Mouse (Mus musculus) natural killer cell, adult 2 months (primary cell): ENCODE measurements around the gene Ern1.
"Not testable (repeated sequence)": the region's sequence is repeated elsewhere in the genome, so short reads cannot be mapped to it uniquely, and the experiment has no call there.

Source experiments
- DNase-seq, 2 experiments: peaks; one replicate each; pipeline ENCODE4 v3.0.0; 2022; ENCODE audit warnings: low spot score in 2 of 2

Gene Ern1

GRCm38 (mm10) chr11:106481651-106482050 is 6.0 kb downstream of the Ern1 start:
- peak in 1 of 2 experiments; percentile 28 for DNase-seq

- peak in 1 of 2 experiments; percentile 26 for DNase-seq
Observed at GRCm38 (mm10) chr11:106480530-106480885, 7.1 kb downstream of the Ern1 start.

GRCm38 (mm10) chr11:106479619-106480529 is 7.8 kb downstream of the Ern1 start:
- peak in 1 of 2 experiments; percentile 44 for DNase-seq

- no peak for DNase-seq
Observed at GRCm38 (mm10) chr11:106478745-106479144, 8.9 kb downstream of the Ern1 start.

GRCm38 (mm10) chr11:106477505-106478160 is 10.0 kb downstream of the Ern1 start:
- no peak for DNase-seq

GRCm38 (mm10) chr11:106475309-106475708 is 12.3 kb downstream of the Ern1 start:
- no peak for DNase-seq

- no peak for DNase-seq
Observed at GRCm38 (mm10) chr11:106471629-106472028, 16.0 kb downstream of the Ern1 start.

GRCm38 (mm10) chr11:106468509-106468908 is 19.1 kb downstream of the Ern1 start:
- DNase-seq = no peak

GRCm38 (mm10) chr11:106465932-106466331 is 21.7 kb downstream of the Ern1 start:
- no peak for DNase-seq

- DNase-seq = no peak
Observed at GRCm38 (mm10) chr11:106465545-106465903, 22.1 kb downstream of the Ern1 start.

- DNase-seq = no peak
Observed at GRCm38 (mm10) chr11:106464681-106465544, 22.7 kb downstream of the Ern1 start.

- DNase-seq = no peak
Observed at GRCm38 (mm10) chr11:106463845-106464244, 23.8 kb downstream of the Ern1 start.

GRCm38 (mm10) chr11:106462309-106462708 is 25.3 kb downstream of the Ern1 start:
- DNase-seq = no peak

- no peak for DNase-seq
Observed at GRCm38 (mm10) chr11:106461145-106461932, 26.3 kb downstream of the Ern1 start.

GRCm38 (mm10) chr11:106460671-106461070 is 27.0 kb downstream of the Ern1 start:
- no peak for DNase-seq

- no peak for DNase-seq
Observed at GRCm38 (mm10) chr11:106458540-106458939, 29.1 kb downstream of the Ern1 start.

GRCm38 (mm10) chr11:106443646-106444045 is 44.0 kb downstream of the Ern1 start:
- DNase-seq = peak; percentile 32 to 58

- DNase-seq = not testable (repeated sequence)
Observed at GRCm38 (mm10) chr11:106442564-106442963, 45.1 kb downstream of the Ern1 start.

- no peak for DNase-seq
Observed at GRCm38 (mm10) chr11:106440318-106440717, 47.3 kb downstream of the Ern1 start.

- DNase-seq = no peak
Observed at GRCm38 (mm10) chr11:106439355-106439754, 48.3 kb downstream of the Ern1 start.

- no peak for DNase-seq
Observed at GRCm38 (mm10) chr11:106438524-106439177, 49.0 kb downstream of the Ern1 start.
